Mouse (Mus musculus) bone marrow macrophage, adult 2 months (primary cell): ENCODE data around the gene Sec23ip. TPM values are rescaled to one million over a fixed set of nuclear protein-coding genes. Genes with fewer than 3 reads are reported as not detected.
"Not testable (repeated sequence)": the region's sequence is repeated elsewhere in the genome, so short reads cannot be mapped to it uniquely, and the experiment has no call there.

Experiments used
- H3K27ac ChIP-seq: 2 replicates; pipeline ENCODE4 v1.5.1; 2012; ENCODE audit warnings: low read depth, low read length; ENCODE audit not compliant: insufficient read depth
- H3K4me1 ChIP-seq: 2 replicates; pipeline ENCODE4 v1.6.1; 2012; ENCODE audit warnings: low read length; ENCODE audit not compliant: control insufficient read depth, insufficient read depth
- H3K4me3 ChIP-seq: 2 replicates; pipeline ENCODE4 v1.5.1; 2012; ENCODE audit warnings: mild to moderate bottlenecking, low read length, moderate library complexity; ENCODE audit not compliant: insufficient read depth
- CTCF ChIP-seq: IDR thresholded peaks from 2 replicates; pipeline ENCODE4 v1.5.1; 2012; ENCODE audit warnings: low read depth, mild to moderate bottlenecking, low read length, moderate library complexity
- POLR2A ChIP-seq: IDR thresholded peaks from 2 replicates; pipeline ENCODE4 v1.6.1; 2012; ENCODE audit warnings: mild to moderate bottlenecking, low read depth, low read length, borderline replicate concordance
- polyA plus RNA-seq: library from polyadenylated mRNA; stranded (reverse); fragments of >200 nt; gene quantifications from 2 replicates; pipeline ENCODE4 v1.2.4, GENCODE M21; 2012; ENCODE audit not compliant: missing spikeins, insufficient read depth, insufficient read length

Sec23ip gene
- 22.0 and 23.1 TPM in 2 replicates for polyA plus RNA-seq

DNA sequence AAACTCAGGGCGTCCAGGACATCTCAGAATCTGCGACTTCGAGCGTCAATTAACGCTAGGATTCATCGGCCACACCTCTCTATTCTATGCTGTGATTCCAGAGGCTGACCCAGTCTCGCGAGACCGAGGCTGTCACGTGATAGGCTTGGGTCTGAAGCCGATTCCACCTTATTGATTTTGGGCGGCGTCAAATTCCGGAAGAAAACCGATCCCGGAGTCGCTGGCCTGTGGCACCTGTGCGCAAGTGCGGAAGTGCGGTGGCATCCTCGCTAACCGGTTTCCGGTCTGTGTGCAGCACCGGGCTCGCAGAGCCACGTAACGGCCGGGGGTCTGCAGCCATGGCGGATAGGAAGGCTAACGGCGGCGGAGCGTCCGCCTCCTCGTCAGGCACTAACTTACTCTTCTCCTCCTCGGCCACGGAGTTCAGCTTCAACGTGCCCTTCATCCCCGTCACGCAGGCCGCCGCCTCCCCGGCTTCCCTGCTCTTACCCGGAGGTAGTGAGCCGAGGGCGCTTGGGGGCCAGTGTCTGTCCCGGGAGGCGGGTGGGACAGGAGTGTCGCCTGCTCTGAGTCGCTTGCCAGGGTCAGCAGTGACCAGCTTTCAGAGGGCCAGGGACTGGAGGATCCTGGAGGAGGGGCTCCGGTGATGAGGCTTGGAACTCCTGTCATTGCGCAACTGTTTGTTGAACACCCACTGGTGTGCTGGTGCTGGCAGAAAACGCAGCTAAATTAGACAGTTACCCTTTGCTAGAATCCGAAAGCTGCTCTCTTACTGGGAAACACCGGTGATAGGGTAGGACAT, at the start of gene Sec23ip:
Sec23ip (plus strand) TSS at position 260 of the 802 bp plus-strand sequence.
- no peak for TF ChIP-seq CTCF
- no peak for TF ChIP-seq POLR2A
- H3K27ac ChIP-seq = peak within 1 kb of the TSS; percentile 73
- peaks cover 30% of the 10 kb centered on the region for H3K4me1 ChIP-seq
- peak within 1 kb of the TSS; percentile 78 for H3K4me3 ChIP-seq

GRCm38 (mm10) chr7:128699959-128700358, 44.8 kb upstream of the Sec23ip start:
- H3K4me1 ChIP-seq, H3K4me3 ChIP-seq, H3K27ac ChIP-seq: not testable (repeated sequence)

DNA sequence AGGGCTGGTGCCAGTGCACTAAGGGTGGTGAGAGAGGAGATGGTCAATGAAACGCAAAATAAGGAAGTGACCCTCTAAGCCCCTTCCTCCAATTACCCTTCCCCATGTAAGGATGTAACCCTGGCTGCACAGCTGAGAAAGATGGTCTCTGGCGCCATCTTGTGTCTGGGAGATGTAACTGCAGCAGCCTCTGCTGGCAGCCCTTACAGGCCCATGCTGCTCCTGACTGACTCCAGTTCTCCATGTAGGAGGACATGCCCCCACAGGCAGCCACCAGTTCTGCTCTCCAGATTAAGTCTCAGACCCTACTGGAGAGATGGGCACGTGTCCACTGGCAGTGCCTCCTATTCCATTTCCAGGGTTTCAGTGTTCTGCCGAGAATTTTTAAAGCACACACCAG, 39.0 kb upstream of the Sec23ip start:
- no peak overlapping the region for H3K27ac ChIP-seq
- H3K4me3 ChIP-seq = no peak overlapping the region
- H3K4me1 ChIP-seq = no peaks in the 10 kb centered on the region
- no peak for TF ChIP-seq POLR2A
- TF ChIP-seq CTCF = peak; percentile 82; the same call in 1 of the 2 replicates

- Histone ChIP-seq H3K4me3 (no peak overlapping the region), H3K4me1 (no peaks in the 10 kb centered on the region), H3K27ac (no peak overlapping the region)
- TF ChIP-seq POLR2A = no peak
- TF ChIP-seq CTCF = no peak
These were observed 26.8 kb upstream of the Sec23ip start for GRCm38 (mm10) chr7:128717991-128718390.

DNA sequence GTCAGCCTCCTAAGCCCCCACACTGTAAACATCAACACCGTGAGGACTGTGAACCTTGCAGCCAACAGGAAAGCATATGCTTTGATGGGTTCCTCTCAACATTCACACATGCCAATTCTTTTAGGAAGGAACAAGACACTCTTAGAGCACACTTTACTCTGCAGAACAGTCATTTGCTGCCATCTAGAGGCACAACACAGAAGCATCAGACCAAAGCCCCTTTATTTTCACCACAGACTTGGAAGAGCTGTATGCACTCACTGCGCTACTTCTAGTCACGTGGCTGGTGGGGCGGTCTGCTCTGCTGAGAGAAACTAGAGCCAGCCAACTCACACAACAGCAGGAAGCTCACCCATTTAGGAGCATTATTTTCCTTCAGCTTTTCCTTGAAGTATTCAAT, 20.0 kb upstream of the Sec23ip start:
- no peak overlapping the region for H3K27ac ChIP-seq
- no peak overlapping the region for H3K4me3 ChIP-seq
- TF ChIP-seq CTCF (no peak), POLR2A (no peak)
- peaks cover 33% of the 10 kb centered on the region for H3K4me1 ChIP-seq

DNA sequence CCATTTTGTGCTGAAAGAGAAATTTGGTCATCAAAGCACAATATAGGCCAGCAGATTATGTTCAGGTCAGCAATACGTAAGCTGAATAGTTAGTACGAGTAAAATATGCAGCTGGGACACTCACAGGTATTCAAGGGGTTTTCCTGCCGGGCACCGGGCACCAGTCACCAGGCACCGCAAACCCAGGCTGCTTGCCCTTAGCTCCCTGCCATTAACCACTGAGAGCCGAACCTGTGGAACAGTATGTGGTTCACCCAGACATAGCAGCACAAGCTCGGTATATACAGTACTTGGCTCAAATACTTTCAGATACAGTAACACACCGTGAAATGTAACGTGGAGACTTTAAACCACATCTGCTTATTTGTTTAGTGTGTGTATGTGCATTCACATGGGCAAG, 19.6 kb upstream of the Sec23ip start:
- TF ChIP-seq CTCF (no peak), POLR2A (no peak)
- no peak overlapping the region for H3K27ac ChIP-seq
- H3K4me3 ChIP-seq = no peak overlapping the region
- H3K4me1 ChIP-seq = peaks cover 33% of the 10 kb centered on the region

GRCm38 (mm10) chr7:128726999-128727398, 17.7 kb upstream of the Sec23ip start:
- TF ChIP-seq CTCF = no peak
- no peak for TF ChIP-seq POLR2A
- Histone ChIP-seq H3K4me3 (no peak overlapping the region), H3K4me1 (peaks cover 39% of the 10 kb centered on the region), H3K27ac (no peak overlapping the region)

DNA sequence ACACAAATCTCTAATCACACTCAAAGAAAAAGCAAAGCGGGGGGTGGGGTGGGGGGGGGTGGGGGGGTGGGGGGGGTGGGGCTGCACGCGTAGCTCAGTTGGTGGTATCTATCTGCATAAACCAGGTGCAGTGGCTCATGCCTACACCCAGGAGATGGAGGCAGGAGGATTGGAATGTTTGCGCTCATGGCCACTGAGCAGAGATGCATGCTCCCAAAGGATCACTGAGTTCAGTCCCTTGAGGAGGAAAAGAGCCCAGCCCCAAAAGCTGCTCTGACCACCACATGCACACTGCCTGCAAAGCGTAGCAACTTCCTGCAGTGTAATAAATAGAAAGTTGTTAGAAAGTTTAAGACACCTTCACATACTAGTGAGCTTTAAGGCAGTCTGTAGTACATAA, 17.0 kb upstream of the Sec23ip start:
- no peak overlapping the region for H3K27ac ChIP-seq
- H3K4me3 ChIP-seq = no peak overlapping the region
- H3K4me1 ChIP-seq = peaks cover 40% of the 10 kb centered on the region
- no peak for TF ChIP-seq CTCF
- TF ChIP-seq POLR2A = no peak

DNA sequence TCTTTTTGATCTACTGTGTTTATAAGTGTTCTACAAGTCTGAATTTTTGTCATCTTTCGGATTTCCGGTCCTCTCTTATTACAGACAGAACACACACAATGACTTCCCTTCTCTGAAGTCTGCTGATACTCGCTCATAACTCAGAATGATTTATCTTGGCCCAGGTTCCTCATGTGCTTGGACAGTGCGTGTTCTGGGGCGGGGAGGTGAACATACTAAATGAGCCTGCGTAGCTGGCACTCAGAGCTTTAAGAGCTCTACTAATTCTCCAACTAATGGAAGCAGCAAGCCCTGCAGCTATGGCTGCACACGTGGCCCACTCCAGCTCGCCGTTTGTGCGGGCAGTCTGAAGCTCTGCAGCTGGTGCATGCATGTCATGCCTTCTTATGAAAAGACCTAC, 16.0 kb upstream of the Sec23ip start:
- no peak for TF ChIP-seq POLR2A
- TF ChIP-seq CTCF = no peak
- H3K4me3 ChIP-seq = peak overlapping the region; percentile 28
- peaks cover 41% of the 10 kb centered on the region for H3K4me1 ChIP-seq
- H3K27ac ChIP-seq = peak overlapping the region; percentile 60

DNA sequence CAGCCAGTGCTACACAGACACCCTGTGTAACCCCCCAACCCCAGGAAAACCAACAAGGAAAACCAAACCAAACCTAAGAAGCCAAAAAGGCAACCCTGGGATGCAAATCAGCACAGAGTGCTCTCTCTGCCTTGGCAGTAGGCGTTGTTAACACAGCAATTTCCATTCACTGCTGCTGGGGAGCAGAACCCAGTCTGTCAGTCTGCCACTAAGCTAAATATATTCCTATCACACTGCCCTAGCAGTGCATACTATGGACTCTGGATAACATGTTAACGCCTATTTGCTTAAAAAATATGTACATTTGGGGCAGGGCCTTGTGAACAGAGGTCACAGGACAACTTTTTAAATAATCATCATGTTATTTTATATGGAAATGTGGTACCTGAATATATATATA, 13.2 kb upstream of the Sec23ip start:
- Histone ChIP-seq H3K27ac (no peak overlapping the region), H3K4me1 (peaks cover 36% of the 10 kb centered on the region), H3K4me3 (no peak overlapping the region)
- no peak for TF ChIP-seq POLR2A
- TF ChIP-seq CTCF = no peak

GRCm38 (mm10) chr7:128738041-128738440, 6.7 kb upstream of the Sec23ip start:
- peak overlapping the region; percentile 5; the same call in 1 of the 2 replicates for H3K27ac ChIP-seq
- TF ChIP-seq POLR2A (no peak), CTCF (no peak)
- peak overlapping the region; percentile 96 for H3K4me3 ChIP-seq
- peaks cover 14% of the 10 kb centered on the region for H3K4me1 ChIP-seq
